Mouse (Mus musculus) hindbrain, postnatal 0 days (tissue): ENCODE measurements around the gene Sept1. TPM values are rescaled to one million over a fixed set of nuclear protein-coding genes. Genes with fewer than 3 reads are reported as not detected.

Experiments used
- ATAC-seq: fragments of 200-750 bp; cut with Nextera tagmentation; 2 replicates; pipeline ENCODE4 v1.8.0; 2017; ENCODE audit warnings: mild to moderate bottlenecking, moderate TSS enrichment, moderate library complexity
- DNase-seq: peaks from one replicate; pipeline ENCODE4 v3.0.0-alpha.2; 2015; ENCODE audit warnings: low spot score
- H3K27ac ChIP-seq: fragments of 300-500 bp; sonication (generic); 2 replicates; pipeline ENCODE4 v1.5.1; 2014; ENCODE audit warnings: mild to moderate bottlenecking
- H3K27me3 ChIP-seq: fragments of 300-500 bp; sonication (generic); 2 replicates; pipeline ENCODE4 v1.6.1; 2014; ENCODE audit warnings: low read length, mixed read lengths; ENCODE audit not compliant: insufficient read depth
- H3K36me3 ChIP-seq: fragments of 300-500 bp; sonication (generic); 2 replicates; pipeline ENCODE4 v1.6.1; 2014; ENCODE audit warnings: low read length, mixed read lengths; ENCODE audit not compliant: insufficient read depth
- H3K4me1 ChIP-seq: fragments of 300-500 bp; sonication (generic); 2 replicates; pipeline ENCODE4 v1.6.1; 2014; ENCODE audit warnings: antibody characterized with exemption, low read length, mixed read lengths; ENCODE audit not compliant: insufficient read depth
- H3K4me2 ChIP-seq: fragments of 300-500 bp; sonication (generic); 2 replicates; pipeline ENCODE4 v1.6.1; 2014; ENCODE audit warnings: low read depth, mild to moderate bottlenecking, low read length, moderate library complexity, mixed read lengths
- H3K4me3 ChIP-seq: fragments of 300-500 bp; sonication (generic); 2 replicates; pipeline ENCODE4 v1.5.1; 2014; ENCODE audit warnings: low read length
- H3K9ac ChIP-seq: fragments of 300-500 bp; sonication (generic); replicated peaks from 2 replicates; pipeline ENCODE4 v1.6.1; 2014; ENCODE audit warnings: mild to moderate bottlenecking, low read length, moderate library complexity, mixed read lengths
- H3K9me3 ChIP-seq: fragments of 300-500 bp; sonication (generic); 2 replicates; pipeline ENCODE4 v1.6.1; 2016; ENCODE audit warnings: low read length, mixed read lengths
- CTCF ChIP-seq: IDR thresholded peaks from 2 replicates; pipeline ENCODE4 v1.5.1; 2016; ENCODE audit warnings: antibody characterized with exemption, control low read depth, low read depth
- WGBS: fragments of 180-500 bp; shearing (Covaris S2); extraction: QIAGEN DNeasy Blood & Tissue Kit; methylation state at CpG from one replicate; pipeline ENCODE4 v1.1.7; 2014; 5-methylcytosine and 5-hydroxymethylcytosine counted together
- polyA plus RNA-seq: library from polyadenylated mRNA; unstranded; fragments of >200 nt; fragmentation: Nextera tagmentation; extraction: Ambion mirVana; gene quantifications from 2 replicates; pipeline ENCODE4 v1.2.1, GENCODE M21; 2015
- total RNA-seq: library from RNA; depleted of rRNA; stranded (reverse); fragments of >200 nt; gene quantifications from 2 replicates; pipeline ENCODE4 v1.2.3, GENCODE M21; 2014

Gene Sept1
- total and polyA plus RNA-seq, 2 experiments from 2014 or later: 4.6 to 5.2 TPM

DNA sequence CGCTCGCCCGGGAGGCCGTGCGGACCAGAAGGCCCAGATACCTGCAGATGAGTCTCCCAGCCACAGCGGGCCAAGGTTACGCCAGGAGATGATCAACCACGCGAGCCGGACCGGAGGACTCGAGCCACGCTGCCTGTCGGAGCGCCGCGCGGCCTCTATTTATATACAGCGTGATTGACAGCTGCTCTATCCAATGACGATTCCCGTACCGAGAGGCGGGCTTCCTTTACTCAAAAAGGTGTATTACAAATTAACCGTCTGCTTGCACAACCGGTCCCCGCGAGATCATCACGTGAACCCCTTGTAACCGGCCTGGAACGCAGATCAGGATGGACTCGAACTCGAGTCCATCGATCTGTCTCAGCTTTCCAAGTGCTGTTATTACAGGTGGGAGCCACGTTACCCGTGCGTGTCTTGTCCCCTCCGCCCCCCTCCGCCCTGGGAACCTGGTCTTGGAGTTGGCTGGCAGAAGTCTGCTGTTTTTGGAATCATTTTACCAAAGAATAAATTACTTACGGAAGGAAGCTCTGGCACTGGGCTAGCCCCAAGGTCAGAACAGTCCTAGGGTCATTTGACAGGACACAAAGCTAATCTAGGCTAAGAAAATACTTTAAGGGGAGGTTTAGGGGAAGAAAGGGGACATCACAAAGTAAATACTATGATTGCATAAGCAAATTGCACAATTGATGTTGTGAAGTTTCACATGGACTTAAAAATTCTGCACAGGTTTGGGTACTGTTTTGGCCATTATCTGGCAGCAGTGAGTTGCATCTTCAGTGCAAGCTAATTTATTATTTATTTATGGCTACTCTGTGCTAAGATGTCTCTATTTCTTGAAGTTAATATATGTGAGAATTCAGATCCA, 41.2 kb upstream of the Sept1 start, which contains the start of gene Sephs2:
Sephs2 (minus strand) TSS at position 131 of the 865 bp plus-strand sequence.
- H3K36me3 ChIP-seq: no peaks in the 10 kb centered on the region
- peak; percentile 97 for DNase-seq
- peak within 1 kb of the TSS; percentile 90 for H3K4me2 ChIP-seq
- no peak for TF ChIP-seq CTCF
- WGBS: 2% methylated on average over 39 of the region's 39 CpGs
- peak; percentile 92 for ATAC-seq
- H3K9me3 ChIP-seq: no peaks in the 10 kb centered on the region
- peaks cover 11% of the 10 kb centered on the region for H3K4me1 ChIP-seq
- peak within 1 kb of the TSS; percentile 73 for H3K4me3 ChIP-seq
- peak within 1 kb of the TSS; percentile 82 for H3K27ac ChIP-seq
- H3K9ac ChIP-seq: peak within 1 kb of the TSS; percentile 86
- no peaks in the 10 kb centered on the region for H3K27me3 ChIP-seq

DNA sequence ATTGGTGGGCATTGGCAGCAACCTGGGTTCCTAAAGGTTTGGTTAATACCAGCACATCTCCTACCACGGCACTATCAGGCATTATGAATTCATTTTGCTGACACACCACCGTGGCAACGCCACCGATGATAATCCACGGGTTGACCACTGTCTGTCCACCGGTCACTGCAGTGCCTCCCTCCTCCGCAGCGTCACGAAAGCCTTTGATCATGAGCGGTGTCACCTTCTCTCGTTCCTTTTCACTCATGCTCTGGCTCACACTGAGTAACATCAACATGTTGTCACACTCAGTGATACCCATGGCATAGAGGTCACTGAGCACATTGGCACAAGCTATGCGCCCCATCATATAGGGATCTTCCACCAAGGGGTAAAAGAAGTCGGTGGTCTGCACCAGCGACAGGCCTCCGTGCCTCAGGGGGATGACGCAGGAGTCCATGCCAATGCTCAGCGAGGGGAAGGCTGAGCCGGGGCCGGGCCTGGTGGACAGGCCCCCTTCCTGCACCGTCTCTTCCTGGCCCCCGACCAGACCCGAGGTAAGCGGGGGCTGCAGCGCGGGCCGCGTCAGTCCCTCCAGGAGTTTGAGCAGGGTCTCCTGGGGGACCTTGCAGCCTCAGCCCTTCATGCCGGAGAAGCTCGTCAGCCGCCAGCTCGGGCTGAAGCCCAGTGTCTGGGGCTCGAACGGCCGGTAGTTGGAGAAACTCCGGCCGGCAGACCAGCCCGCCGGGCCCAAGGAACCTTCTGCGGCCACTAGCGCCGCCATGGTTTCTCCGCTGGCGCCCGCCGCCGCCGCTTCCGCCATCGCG, 40.4 kb upstream of the Sept1 start:
- Histone ChIP-seq H3K36me3 (no peaks in the 10 kb centered on the region), H3K9me3 (no peaks in the 10 kb centered on the region), H3K27ac (peak overlapping the region; percentile 82), H3K4me3 (peak overlapping the region; percentile 73), H3K27me3 (no peaks in the 10 kb centered on the region), H3K4me1 (peaks cover 11% of the 10 kb centered on the region), H3K9ac (peak overlapping the region; percentile 86), H3K4me2 (peak overlapping the region; percentile 90)
- peak; percentile 56 for DNase-seq
- 13% methylated on average over 50 of the region's 50 CpGs for WGBS
- no peak for TF ChIP-seq CTCF
- peak; percentile 77 for ATAC-seq

GRCm38 (mm10) chr7:127272566-127272965, 39.6 kb upstream of the Sept1 start:
- no peak overlapping the region for H3K27ac ChIP-seq
- DNase-seq (no peak), ATAC-seq (no peak)
- H3K4me1 ChIP-seq: peaks cover 11% of the 10 kb centered on the region
- 0 out of 2 replicates have a peak overlapping the region, but pooled peaks have one; percentile 73 for H3K4me3 ChIP-seq
- peak overlapping the region; percentile 90 for H3K4me2 ChIP-seq
- no peak for TF ChIP-seq CTCF
- no peaks in the 10 kb centered on the region for H3K36me3 ChIP-seq
- no peaks in the 10 kb centered on the region for H3K27me3 ChIP-seq
- 86% methylated on average over 15 of the region's 15 CpGs for WGBS
- peak overlapping the region; percentile 86; the same call in 1 of the 2 replicates for H3K9ac ChIP-seq
- H3K9me3 ChIP-seq: no peaks in the 10 kb centered on the region

DNA sequence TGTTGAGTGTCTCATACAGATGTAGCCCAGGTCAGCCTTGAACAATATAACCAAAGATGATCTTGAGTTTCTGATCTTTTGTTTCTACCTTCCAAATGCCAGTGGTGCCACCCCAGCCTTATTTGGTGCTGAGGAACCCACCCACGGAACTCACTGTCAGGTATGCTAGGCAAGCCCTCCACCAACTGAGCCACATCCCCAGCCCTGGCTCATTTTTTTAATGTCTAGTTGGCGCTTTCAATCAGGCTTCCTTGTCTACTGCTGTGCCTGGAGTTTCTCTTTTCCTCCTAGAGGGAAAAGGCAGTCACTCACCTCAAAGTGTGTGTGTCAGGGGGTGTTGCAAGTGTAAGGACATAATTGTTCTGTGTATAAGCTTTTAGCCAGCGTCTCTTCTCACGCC, 38.2 kb upstream of the Sept1 start:
- no peak overlapping the region for H3K9ac ChIP-seq
- no peaks in the 10 kb centered on the region for H3K27me3 ChIP-seq
- H3K4me2 ChIP-seq: no peak overlapping the region
- no peaks in the 10 kb centered on the region for H3K36me3 ChIP-seq
- 95% methylated on average over 4 of the region's 4 CpGs for WGBS
- H3K4me1 ChIP-seq: peaks cover 11% of the 10 kb centered on the region
- no peaks in the 10 kb centered on the region for H3K9me3 ChIP-seq
- DNase-seq (no peak), ATAC-seq (no peak)
- no peak for TF ChIP-seq CTCF
- H3K4me3 ChIP-seq: no peak overlapping the region
- no peak overlapping the region for H3K27ac ChIP-seq

- 93% methylated on average over 5 of the region's 5 CpGs for WGBS
- no peaks in the 10 kb centered on the region for H3K36me3 ChIP-seq
- no peak overlapping the region for H3K4me2 ChIP-seq
- DNase-seq: no peak
- H3K9ac ChIP-seq: no peak overlapping the region
- H3K9me3 ChIP-seq: no peaks in the 10 kb centered on the region
- no peak overlapping the region for H3K4me3 ChIP-seq
- no peak for TF ChIP-seq CTCF
- ATAC-seq: no peak
- H3K4me1 ChIP-seq: peaks cover 11% of the 10 kb centered on the region
- no peak overlapping the region for H3K27ac ChIP-seq
- H3K27me3 ChIP-seq: no peaks in the 10 kb centered on the region
Observed at GRCm38 (mm10) chr7:127270666-127271065, 37.7 kb upstream of the Sept1 start.

- H3K4me1 ChIP-seq: peaks cover 11% of the 10 kb centered on the region
- no peak overlapping the region for H3K27ac ChIP-seq
- no peak for TF ChIP-seq CTCF
- no peak overlapping the region for H3K4me2 ChIP-seq
- no peaks in the 10 kb centered on the region for H3K9me3 ChIP-seq
- no peaks in the 10 kb centered on the region for H3K27me3 ChIP-seq
- ATAC-seq (no peak), DNase-seq (no peak)
- H3K4me3 ChIP-seq: no peak overlapping the region
- 87% methylated on average over 2 of the region's 2 CpGs for WGBS
- H3K36me3 ChIP-seq: no peaks in the 10 kb centered on the region
- H3K9ac ChIP-seq: no peak overlapping the region
Observed at GRCm38 (mm10) chr7:127270256-127270655, 37.3 kb upstream of the Sept1 start.
